Mouse (Mus musculus) mature B cell (primary cell): ENCODE measurements around the gene Thoc5.

Experiments used
- in situ Hi-C: fragments of 300-500 bp; cut with MboI; formaldehyde crosslinking; loops from 2 replicates; pipeline ENCODE4 v1.14.3; 2019

Gene Thoc5

DNA sequence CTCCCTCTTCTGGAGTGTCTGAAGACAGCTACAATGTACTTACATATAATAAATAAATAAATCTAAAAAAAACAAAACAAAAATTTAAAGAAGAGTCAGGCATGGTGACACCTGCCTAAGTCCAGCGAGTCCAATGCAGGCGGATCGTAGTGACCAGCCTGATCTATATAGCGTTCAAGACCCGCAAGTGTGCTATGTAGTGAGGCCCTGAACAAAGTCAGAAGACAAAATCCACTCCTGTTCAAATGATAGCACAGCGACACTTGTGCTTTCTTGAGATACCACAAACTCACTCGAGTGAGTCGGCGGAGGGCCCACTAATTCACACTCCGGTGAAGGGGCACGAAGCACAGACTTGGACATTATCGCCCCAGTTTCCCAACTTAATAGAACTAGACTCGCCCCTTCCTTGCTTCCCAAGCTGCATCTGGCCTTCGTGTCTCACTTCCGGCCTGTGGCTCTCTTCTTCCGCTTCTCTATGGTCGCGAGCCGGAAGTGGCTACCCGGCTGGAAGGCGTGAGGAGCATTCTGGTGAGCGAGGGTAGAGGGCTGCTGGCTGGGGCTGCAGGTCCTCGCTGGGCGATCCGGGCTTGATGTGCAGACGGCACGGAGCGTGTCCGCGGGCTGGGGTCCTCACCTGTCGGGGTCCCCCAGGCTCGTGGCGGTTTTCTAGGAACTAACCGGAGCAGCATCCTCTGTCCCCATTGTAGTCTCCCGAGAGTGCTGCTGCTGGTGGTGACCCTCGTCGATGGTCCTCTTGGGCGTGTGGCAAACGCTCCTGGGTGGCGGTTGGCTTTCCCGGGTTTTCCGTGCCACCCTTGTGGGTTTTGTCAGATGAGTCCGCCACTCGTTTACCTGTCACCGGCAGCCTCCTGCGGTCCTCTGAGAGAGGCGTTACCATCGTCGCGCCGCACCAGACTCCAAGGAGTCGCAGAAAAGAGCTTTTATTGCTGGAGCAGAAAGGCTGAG is at the start of gene Thoc5:
Gene Thoc5, plus strand, starts transcription at position 473 of the 969 bp plus-strand sequence.
- in situ Hi-C loops: no loop called here

DNA sequence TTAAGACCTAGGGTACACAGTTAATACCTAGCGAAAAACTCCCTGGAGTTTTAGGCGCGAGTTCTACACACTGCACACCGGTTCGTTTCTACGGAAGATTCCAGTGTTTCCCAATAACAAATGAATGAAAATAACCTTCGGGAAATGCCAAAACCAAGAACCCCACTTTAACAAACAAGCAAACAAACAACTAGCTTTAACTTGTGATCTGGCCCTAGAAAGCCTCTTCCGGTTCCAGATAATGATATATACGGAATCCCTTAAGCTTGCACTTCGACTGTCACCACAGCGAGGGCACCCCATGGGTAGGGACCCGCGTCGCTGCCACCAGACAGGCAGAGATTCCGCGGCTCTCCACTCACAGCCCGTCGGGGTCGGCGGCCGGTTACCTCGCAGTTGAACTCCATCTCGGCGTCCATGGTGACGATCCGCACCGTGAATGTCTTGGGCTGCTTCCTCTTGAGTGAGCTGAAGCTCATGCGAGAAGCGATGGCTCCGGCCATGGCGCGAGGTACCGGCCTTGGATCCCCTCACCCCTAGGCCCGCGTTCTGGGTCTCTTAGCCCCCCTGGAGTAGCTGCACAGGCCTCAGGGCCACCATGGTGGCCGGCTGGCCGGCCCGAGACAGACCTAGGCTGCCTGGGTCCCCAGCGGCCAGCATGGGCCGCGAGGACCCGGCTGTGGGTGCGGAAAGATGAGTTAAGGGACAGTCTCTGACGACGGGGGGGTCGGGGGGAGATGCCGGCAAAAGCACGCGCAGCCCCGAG is 46.5 kb upstream of the Thoc5 start:
- in situ Hi-C loops: no loop called here

DNA sequence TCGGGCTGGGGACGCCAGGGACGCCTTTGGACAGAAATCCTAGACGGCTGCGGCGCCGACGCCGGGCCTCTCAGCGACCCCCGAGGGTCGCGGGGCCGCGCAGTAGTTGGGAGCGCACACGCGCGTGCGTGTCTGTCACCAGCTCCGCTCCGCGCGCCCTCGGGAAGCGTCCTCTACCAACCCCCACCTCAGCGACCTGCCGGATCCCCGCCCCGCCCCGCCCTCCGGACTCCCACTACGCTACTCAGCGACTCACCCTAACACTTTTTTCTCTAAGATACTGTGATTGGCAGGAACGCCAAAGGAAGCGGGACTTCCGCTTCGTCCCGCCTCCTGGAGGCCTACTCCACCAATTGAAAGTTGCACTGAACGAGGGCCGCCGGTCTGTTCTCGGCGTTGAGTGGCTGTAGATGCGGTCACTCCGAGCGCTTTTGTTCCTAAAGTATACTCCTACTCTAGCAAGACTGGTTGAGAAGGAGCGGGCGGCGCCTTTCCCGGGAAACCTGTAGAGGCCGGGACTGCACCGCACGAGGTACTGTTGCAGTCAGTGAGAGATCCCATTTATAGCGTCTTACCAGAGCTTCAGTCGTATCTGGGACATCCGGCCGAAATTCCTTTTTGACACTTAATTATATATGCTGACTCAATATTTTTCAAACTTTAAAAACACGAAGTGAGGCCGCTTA is 45.7 kb upstream of the Thoc5 start, which contains the start of gene Nf2:
Gene Nf2, minus strand, starts transcription at position 279 of the 686 bp plus-strand sequence.
- in situ Hi-C loops: no loop called here

DNA sequence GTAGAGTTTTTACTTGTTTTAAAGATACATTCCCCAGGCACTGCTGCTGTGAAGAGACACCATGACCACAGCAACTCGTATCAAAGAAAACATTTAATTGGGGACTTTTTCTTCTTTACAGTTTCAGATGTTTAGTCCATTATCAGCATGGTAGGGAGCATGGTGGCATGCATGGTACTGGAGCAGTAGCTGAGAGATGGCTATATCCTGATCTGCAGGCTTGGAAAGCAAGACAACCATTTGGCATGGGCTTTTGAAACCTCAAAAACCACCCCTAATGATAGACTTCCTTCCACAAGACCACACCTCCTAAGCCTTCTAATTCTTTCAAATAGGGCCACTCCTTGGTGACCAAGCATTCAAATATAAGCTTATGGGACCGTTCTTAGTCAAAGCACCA is 44.7 kb upstream of the Thoc5 start:
- in situ Hi-C loops: no loop called here

DNA sequence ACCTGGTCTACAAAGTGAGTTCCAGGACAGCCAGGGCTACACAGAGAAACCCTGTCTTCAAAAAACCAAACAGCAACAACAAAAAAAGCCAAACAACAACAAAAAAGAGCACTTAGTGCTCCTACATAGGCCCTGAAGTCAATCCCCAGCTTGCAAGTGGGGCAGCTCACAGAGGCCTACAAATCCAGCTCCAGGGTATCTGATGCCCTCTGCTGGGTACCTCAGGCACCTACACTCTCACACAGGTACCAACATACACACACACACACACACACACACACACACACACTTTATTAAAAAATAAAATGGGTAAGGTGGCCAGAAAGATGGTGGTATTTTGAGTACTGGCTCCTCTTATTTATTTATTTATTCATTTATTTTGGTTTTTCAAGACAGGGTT is 42.1 kb upstream of the Thoc5 start:
- in situ Hi-C loops: no loop called here

DNA sequence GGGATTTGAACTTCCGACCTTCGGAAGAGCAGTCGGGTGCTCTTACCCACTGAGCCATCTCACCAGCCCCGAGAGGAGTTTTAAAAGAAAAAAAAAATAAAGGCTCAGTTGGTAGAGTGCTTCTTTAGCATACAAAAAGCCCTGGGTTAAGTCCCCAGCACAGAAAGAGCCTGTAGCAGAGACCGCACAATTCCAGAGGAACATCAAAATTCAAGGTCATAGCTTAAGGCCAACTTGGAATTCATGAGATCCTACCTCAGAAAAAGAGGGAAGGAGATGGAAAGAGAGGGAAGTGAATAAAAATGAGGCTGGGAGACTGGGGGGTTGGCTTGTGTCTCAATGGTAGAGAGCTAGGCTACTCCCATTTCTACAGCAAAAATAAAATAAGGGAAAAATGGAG is 40.9 kb upstream of the Thoc5 start:
- in situ Hi-C loops: no loop called here

DNA sequence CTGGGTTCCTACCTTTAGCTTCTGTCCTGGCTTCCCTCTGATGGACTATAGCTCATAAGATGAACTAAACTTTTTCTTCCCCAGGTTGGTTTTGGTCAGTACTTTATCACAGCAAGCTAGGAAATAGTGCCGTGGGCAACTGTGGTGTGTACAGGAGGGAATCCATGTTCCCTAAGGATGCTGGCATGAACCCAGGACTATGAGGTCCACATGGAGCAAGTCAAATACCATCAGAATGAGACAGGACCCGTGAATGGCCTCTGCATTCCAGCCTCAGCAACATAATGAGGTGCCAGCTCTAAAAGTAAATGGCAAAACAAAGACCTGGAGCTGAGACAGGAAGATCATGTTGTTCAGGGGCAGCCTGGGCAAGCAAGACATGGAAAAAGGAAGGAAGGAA is 36.7 kb upstream of the Thoc5 start:
- in situ Hi-C loops: no loop called here

DNA sequence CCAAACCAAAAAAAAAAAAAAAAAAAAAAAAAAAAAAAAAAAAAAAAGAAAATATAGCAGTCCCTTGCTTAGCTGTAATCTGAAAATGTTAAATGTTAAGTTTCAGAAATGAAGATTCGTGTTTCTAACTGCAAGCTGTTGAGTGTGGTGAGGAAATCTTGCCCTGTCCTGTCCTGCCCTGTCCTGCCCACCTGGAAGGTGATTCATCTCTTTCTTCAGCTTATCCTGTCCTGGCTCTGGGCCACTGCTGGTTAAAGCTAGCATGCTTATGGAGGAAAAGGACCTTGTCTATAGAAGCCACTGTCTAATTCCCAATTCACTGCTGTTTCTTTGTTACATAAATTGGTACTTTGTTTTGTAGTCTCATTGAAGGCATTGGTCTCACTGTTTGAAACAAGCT is 34.1 kb upstream of the Thoc5 start:
- in situ Hi-C loops: no loop called here

DNA sequence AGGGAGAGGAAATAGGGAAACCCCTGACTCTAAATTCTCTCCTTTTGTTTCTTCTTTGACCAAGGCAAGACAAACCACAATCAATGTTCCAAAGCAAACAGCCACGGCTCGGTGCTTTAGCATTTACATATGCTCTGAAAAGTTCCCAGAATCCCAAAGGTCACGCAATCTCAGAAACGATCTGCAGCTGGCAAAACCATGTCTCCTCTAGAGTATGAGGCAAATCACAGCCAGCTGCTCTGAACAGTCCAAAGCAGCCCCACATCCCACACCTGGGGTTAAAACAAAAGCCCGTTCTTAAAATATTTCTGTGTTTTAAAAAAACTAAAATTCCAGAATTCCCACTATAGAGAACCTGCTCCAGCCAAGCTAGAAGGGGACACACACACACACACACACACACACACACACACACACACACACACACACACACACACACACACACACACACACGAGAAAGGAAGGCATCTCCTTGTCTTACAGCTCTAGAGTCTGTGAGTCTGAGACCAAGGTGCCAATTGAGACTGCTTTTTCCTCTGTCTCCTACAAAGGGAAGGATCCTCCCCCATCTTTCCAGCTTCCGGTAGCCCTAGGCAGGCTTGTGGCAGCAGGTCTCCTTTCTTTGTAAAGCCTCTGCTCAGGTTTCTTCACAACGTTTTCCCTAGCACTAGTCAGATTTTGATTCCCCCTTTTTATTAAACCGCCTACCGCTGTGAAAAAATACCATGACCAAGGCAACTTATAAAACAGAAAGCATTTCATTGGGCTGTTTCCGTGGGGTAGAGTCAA is 33.1 kb upstream of the Thoc5 start:
- in situ Hi-C loops: no loop called here

DNA sequence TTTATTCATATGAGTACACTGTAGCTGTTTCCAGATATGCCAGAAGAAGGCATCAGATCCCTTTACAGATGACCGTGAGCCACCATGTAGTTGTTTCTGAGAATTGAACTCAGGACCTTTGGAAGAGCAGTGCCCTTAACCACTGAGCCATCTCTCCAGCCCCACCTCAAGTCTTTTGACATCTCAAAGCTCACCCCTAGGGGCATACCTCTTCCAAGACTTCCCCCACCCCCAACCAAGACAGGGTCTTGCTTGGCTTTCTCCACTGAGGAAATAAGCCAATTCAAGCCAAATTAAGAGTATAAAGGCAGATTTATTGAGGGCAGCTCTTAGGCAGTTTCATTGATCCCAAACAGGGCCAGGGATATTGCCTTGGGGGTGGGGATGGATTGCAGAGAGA is 32.4 kb upstream of the Thoc5 start:
- in situ Hi-C loops: no loop called here

DNA sequence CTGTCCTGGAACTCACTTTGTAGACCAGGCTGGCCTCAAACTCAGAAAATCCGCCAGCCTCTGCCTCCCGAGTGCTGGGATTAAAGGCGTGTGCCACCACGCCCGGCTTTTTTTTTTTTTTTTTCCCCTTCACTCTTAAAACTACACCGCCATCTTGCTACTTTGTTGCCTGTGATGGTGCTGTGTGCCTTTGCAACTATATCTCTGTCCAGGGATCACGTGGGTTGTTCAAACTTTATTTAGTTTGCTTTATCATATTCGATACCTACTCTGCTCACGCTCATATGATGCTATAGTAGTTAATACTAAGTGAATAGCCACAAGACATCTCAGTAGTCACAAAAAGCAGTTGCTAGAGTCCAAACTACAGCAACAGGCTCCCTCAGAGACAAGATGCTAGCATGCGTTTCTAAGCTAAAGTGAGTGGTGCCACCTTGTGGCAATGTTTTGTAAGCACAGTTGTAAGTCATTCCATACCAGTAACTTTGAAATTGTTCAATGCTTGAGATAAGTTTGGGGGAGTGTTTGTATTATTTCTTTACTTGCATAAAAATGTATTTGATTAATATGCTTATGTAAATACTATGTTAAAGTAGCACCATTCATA is 29.4 kb upstream of the Thoc5 start:
- in situ Hi-C loops: no loop called here

DNA sequence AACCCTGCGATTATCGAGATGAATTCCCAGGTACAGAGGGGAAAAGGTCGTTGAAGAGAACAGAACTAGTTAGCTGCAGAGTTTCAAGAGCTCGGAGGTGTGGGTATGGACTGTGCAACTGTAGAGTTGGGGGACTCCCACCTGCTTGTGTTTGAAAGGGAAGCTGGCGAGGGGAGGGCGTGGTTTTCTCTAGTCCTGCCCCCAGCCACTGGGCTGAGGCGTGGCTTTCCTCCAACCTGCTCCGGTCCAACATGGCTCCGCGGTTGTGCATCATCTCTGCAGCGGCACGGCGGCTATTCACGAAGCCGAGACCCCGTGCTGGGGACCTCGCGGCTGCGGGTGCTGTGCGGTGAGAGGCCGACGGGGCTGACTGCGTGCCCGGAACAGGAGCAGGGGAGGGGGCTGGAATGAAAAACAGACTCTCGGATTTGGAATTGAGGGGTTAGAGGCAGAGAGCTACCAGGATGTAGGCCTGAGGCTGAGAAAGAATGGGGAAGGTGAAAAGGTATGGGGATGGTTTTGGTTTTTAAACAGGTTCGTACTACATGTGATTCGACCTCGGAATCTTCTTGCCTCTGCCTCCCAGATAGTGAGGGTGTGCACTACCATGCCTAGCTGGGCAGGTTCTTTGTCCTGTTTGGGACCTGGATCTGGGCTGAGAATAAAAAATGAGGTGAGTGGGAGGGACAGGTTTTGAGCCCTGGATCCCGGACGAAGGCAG is 21.2 kb upstream of the Thoc5 start, which contains the start of gene Nipsnap1:
Gene Nipsnap1, plus strand, starts transcription at position 197 of the 721 bp plus-strand sequence.
- in situ Hi-C loops: no loop called here

DNA sequence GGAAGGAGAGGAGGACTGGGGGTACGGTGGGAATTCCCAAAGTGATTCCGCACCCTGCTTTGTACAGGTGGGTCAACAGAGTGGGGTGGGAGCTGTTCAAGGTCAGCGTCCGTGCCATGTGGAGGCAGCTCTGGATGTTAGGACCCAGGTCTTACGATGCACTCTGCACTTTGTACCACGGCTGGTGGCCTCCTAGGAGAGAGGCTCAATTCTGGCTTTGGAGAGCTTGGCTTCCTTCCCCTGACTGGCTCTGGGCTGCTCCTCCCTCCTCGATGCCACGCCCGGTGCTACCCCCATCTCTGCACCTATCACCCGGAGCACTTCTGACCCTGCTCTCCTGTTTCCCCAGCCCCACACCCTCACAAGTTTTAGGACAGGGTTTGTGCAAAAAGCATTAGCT is 20.6 kb upstream of the Thoc5 start:
- in situ Hi-C loops: no loop called here

DNA sequence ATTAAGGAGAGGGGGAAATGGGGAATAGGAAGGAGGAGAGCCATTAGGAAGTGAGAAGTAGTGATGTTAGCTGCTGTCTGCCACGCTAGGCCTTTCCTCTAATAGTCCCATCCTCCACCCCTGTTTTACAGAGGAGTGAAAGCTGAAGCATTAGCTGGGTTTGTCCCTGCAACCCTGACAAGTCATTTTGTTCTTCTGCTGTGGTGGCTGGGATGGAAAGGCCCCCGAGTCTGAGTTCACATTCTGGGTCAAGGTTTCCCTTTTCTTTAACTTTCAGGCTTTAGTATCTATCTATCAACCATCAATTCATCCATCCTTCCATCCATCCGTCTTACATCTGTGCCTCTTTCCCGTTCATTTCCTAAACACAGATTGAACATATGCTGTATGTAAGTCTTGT is 14.0 kb upstream of the Thoc5 start:
- in situ Hi-C loops: no loop called here

DNA sequence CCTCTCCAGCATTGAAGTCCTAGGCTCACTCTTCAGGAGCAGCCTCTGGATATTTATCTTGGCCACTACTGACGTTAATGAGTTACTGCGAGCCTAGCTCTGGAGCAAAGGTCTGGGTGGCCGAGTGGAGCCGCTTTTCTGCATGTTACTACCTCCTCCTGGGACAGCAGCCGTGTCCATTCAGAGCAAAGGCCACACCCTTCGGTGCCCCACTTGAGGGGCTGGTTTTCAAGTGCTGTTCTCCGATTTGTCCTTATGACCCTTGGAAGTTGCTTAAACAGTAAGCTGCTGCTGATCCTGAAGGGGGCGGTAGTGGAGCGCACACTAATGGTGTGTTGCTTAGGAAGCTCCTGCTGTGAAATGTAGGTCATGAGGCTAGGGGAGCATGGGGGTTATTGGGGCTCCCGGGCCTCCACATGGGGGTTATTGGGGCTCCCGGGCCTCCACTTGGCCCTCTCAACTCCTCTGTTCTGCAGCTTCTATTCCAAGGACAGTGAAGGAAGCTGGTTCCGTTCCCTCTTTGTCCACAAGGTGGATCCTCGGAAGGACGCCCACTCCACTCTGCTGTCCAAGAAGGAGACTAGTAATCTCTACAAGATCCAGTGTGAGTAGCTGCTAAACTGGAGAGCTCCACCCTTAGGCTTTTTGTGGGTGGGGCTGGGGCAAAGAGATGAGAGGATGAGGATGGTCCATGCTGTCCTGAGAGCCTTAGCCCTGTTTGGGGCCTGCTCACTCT is 12.1 kb upstream of the Thoc5 start:
- in situ Hi-C loops: no loop called here

DNA sequence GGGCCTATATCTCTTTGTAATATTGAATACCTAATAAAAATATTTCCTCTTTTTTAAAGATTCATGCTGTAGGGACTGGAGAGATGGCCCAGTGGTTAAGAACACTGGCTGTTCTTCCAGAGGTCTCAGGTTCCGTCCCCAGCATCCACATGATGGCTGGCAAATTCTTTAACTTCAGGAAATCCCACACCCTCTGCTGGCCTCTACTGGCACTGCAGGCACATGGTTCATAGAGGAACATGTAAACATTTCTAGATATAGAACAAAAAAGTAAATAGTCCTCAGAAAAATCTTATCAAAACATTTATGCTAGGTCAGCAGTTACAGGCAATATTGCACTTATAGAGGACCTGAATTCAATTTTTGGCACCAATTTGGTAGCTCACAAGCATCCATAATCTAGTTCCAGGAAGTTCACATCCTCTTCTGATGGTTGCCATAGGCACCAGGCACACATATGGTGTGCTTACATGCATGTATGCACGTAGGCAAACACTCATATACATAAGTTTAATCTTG is 9.7 kb upstream of the Thoc5 start:
- in situ Hi-C loops: no loop called here

DNA sequence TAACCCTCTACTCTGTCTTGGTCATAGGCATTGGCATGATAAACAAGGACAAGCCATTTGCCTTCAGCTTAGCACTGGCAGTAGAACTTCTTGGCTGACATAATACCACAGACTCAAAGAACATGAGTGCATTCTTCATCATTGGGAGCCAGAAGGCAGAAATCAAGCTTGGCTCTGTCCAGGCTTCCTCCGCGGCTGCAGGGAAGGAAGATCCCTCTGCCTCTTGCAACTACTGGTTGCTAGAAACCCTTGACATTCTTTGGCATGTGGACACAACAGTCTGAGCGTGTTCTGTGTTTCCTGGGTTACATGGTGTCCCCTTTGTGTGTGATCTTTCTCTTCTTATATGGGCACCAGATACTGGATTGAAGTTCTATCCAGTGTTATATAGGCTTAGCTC is 8.1 kb upstream of the Thoc5 start:
- in situ Hi-C loops: no loop called here

DNA sequence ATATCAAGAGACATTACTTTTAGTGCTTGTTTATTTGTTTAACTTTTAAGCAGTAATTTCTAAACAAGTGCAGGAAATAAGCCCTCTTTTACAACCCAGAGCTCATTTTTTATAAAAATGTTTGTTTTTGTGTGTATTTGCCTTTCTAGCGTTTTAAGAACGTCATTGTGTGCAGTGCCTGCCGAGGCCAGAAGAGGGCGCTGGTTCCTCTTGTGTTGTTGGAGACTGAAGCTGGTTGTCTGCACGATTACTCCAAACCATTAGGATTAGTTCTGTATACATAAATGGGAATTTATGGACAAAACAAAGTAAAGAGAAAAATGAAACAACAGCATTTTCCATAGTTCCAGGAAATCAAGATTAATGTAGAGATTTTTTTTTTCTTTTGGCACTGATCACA is 5.3 kb downstream of the Thoc5 start:
- in situ Hi-C loops: no loop called here

DNA sequence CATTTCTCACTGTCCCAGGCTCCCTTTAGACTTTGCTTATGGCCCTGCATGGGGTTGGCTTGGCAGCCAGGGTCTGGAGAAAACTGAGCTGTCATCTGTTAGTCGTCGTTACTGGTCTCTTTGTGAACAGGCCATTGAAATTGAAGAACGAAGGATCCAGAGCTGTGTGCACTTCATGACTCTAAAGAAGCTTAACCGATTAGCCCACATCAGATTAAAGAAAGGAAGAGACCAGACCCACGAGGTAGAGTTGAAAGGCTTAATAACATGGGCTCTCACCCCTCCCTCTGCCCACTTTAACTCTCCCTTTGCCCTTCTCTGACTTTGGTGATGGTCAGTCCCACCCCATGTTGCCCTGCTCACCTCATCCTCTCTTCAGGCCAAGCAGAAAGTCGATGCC is 6.8 kb downstream of the Thoc5 start:
- in situ Hi-C loops: no loop called here
